Mouse (Mus musculus) CH12.LX (cell line): ENCODE data around the gene Rtn4rl1. TPM values are rescaled to one million over a fixed set of nuclear protein-coding genes. Genes with fewer than 3 reads are reported as not detected.

Source experiments
- DNase-seq: peaks from one replicate; pipeline ENCODE4 v3.0.0-alpha.2; 2013; ENCODE audit errors: extremely low read depth
- H3K27ac ChIP-seq: 2 replicates; pipeline ENCODE4 v1.5.1; 2012; ENCODE audit warnings: low read depth, mild to moderate bottlenecking, control low read depth, moderate library complexity; ENCODE audit not compliant: insufficient read depth
- H3K27me3 ChIP-seq: replicated peaks from 2 replicates; pipeline ENCODE3; 2012; ENCODE audit warnings: inconsistent platforms
- H3K36me3 ChIP-seq, 2 experiments: replicated peaks in 1 of 2; 2 replicates each; pipeline versions ENCODE3 to v1.6.1; 2012; ENCODE audit warnings: inconsistent platforms in 1 of 2, low read length in 1 of 2, mild to moderate bottlenecking in 1 of 2, mixed read lengths in 1 of 2, moderate library complexity in 1 of 2; ENCODE audit not compliant: control insufficient read depth in 1 of 2, insufficient read depth in 1 of 2
- H3K4me1 ChIP-seq, 2 experiments: 2 replicates each; pipeline ENCODE4 v1.6.1; 2012; ENCODE audit warnings: inconsistent platforms in 1 of 2, moderate library complexity in 1 of 2; ENCODE audit not compliant: insufficient read depth in 2 of 2, control insufficient read depth in 1 of 2
- H3K4me2 ChIP-seq: 2 replicates; pipeline ENCODE4 v1.6.1; 2012; ENCODE audit warnings: low read depth, mild to moderate bottlenecking, control low read depth; ENCODE audit not compliant: poor library complexity, insufficient read depth, severe bottlenecking
- H3K4me3 ChIP-seq, 3 experiments: fragments of 150-350 bp in 1 of 3; sonication (generic) in 1 of 3; replicated peaks in 1 of 3; 2 replicates each; pipeline versions ENCODE3 to v1.5.1; 2011 to 2012; ENCODE audit warnings: low read depth in 2 of 3, low read length in 2 of 3, mild to moderate bottlenecking in 2 of 3, moderate library complexity in 2 of 3, control low read depth in 1 of 3, improper control_type of control experiment in 1 of 3, inconsistent platforms in 1 of 3, mixed read lengths in 1 of 3; ENCODE audit not compliant: poor library complexity in 1 of 3
- H3K79me2 ChIP-seq: replicated peaks from 2 replicates; pipeline ENCODE4 v1.6.1; 2012; ENCODE audit warnings: mild to moderate bottlenecking, moderate library complexity; ENCODE audit not compliant: control insufficient read depth, poor library complexity, insufficient read depth, severe bottlenecking; ENCODE audit errors: extremely low read depth
- H3K9ac ChIP-seq: 2 replicates; pipeline ENCODE4 v1.6.1; 2012; ENCODE audit warnings: low read depth, mild to moderate bottlenecking, control low read depth, moderate library complexity; ENCODE audit not compliant: insufficient read depth
- H3K9me3 ChIP-seq: replicated peaks from 2 replicates; pipeline ENCODE3; 2012; ENCODE audit warnings: low read length, inconsistent platforms, mixed read lengths
- CHD2 ChIP-seq: IDR thresholded peaks from 2 replicates; pipeline ENCODE4 v1.6.1; 2011; ENCODE audit warnings: low read length, improper control_type of control experiment
- E2F4 ChIP-seq: IDR thresholded peaks from 2 replicates; pipeline ENCODE4 v1.6.1; 2011; ENCODE audit warnings: low read depth, low read length, improper control_type of control experiment; ENCODE audit not compliant: insufficient replicate concordance
- EP300 ChIP-seq: IDR thresholded peaks from 2 replicates; pipeline ENCODE4 v1.6.1; 2011; ENCODE audit warnings: low read length, improper control_type of control experiment
- GABPA ChIP-seq: IDR thresholded peaks from 2 replicates; pipeline ENCODE4 v1.6.1; 2012; ENCODE audit warnings: low read depth, low read length, improper control_type of control experiment, inconsistent platforms; ENCODE audit not compliant: insufficient replicate concordance
- JUND ChIP-seq: conservative IDR thresholded peaks from 2 replicates; pipeline ENCODE4 v1.6.1; 2011; ENCODE audit warnings: low read depth, low read length, improper control_type of control experiment
- MAFK ChIP-seq: IDR thresholded peaks from 2 replicates; pipeline ENCODE4 v1.6.1; 2011; ENCODE audit warnings: low read length, improper control_type of control experiment; ENCODE audit not compliant: insufficient replicate concordance
- MAZ ChIP-seq: IDR thresholded peaks from 2 replicates; pipeline ENCODE4 v1.6.1; 2012; ENCODE audit warnings: low read depth, mild to moderate bottlenecking, inconsistent platforms, low read length, improper control_type of control experiment, moderate library complexity
- MXI1 ChIP-seq: IDR thresholded peaks from 2 replicates; pipeline ENCODE4 v1.6.1; 2011; ENCODE audit warnings: mild to moderate bottlenecking, low read depth, low read length, improper control_type of control experiment
- MYC ChIP-seq: IDR thresholded peaks from 2 replicates; pipeline ENCODE4 v1.6.1; 2011; ENCODE audit warnings: low read depth, mild to moderate bottlenecking, improper control_type of control experiment, low read length
- NRF1 ChIP-seq: IDR thresholded peaks from 2 replicates; pipeline ENCODE4 v1.6.1; 2014; ENCODE audit warnings: low read depth, mild to moderate bottlenecking, inconsistent platforms, low read length, improper control_type of control experiment, moderate library complexity
- SMC3 ChIP-seq: IDR thresholded peaks from 2 replicates; pipeline ENCODE4 v1.6.1; 2011; ENCODE audit warnings: low read depth, low read length, improper control_type of control experiment
- TBP ChIP-seq: conservative IDR thresholded peaks from 2 replicates; pipeline ENCODE4 v1.6.1; 2011; ENCODE audit warnings: low read depth, low read length, improper control_type of control experiment
- UBTF ChIP-seq: IDR thresholded peaks from 2 replicates; pipeline ENCODE4 v1.6.1; 2012; ENCODE audit warnings: low read depth, mild to moderate bottlenecking, inconsistent platforms, low read length, improper control_type of control experiment, moderate library complexity
- USF1 ChIP-seq: IDR thresholded peaks from 2 replicates; pipeline ENCODE4 v1.6.1; 2014; ENCODE audit warnings: low read depth, mild to moderate bottlenecking, inconsistent platforms, low read length, improper control_type of control experiment
- USF2 ChIP-seq: conservative IDR thresholded peaks from 2 replicates; pipeline ENCODE4 v1.6.1; 2011; ENCODE audit warnings: low read depth, low read length, improper control_type of control experiment
- ZMIZ1 ChIP-seq: IDR thresholded peaks from 2 replicates; pipeline ENCODE4 v1.6.1; 2012; ENCODE audit warnings: low read depth, mild to moderate bottlenecking, inconsistent platforms, low read length, improper control_type of control experiment
- dilution Hi-C: fragments of 300-500 bp; cut with MboI; formaldehyde crosslinking; loops from 2 replicates; pipeline ENCODE4 v1.14.3; 2020; ENCODE audit warnings: low sequenced_read_pairs; ENCODE audit not compliant: extremely low pct_unique_long_range_greater_than_20kb, extremely low pct_ligation_motif_present
- in situ Hi-C: fragments of 300-500 bp; cut with MboI; formaldehyde crosslinking; loops from 3 replicates; pipeline ENCODE4 v1.14.3; 2019; ENCODE audit warnings: low sequenced_read_pairs, low pct_ligation_motif_present, low pct_unique_long_range_greater_than_20kb, mixed read lengths
- polyA plus RNA-seq: library from polyadenylated mRNA; unstranded; fragments of >175 nt; gene quantifications from 2 replicates; pipeline ENCODE4 v1.2.1, GENCODE M21; 2012; ENCODE audit warnings: low read depth; ENCODE audit not compliant: insufficient read length
- total RNA-seq, 2 experiments: library from RNA; depleted of rRNA; stranded (reverse); fragments of 300-350 nt in 1 of 2; fragments of >200 nt in 1 of 2; gene quantifications; 2 replicates each; pipeline ENCODE4 v1.2.3; 2012 to 2014

Gene Rtn4rl1
- total and polyA plus RNA-seq, 3 experiments = 0.04 to 0.09 TPM; not detected in 1

GRCm38 (mm10) chr11:75291389-75292215 lies 98.0 kb downstream of the Rtn4rl1 start:
- Histone ChIP-seq H3K4me2 (no peak overlapping the region), H3K27me3 (peaks cover 3% of the 10 kb centered on the region), H3K79me2 (no peaks in the 10 kb centered on the region), H3K4me3 (no peak overlapping the region), H3K9me3 (no peaks in the 10 kb centered on the region), H3K36me3 (no peaks in the 10 kb centered on the region), H3K9ac (no peak overlapping the region), H3K27ac (no peak overlapping the region), H3K4me1 (peaks cover 18 to 43% of the 10 kb centered on the region in 2 experiments)
- in situ Hi-C loops (loop anchor here (25.0 kb wide), 1 partner anchor 304 kb away; no protein-coding TSS in a partner anchor), dilution Hi-C loops (no loop called here)
- DNase-seq = no peak
- no peak for TF ChIP-seq TBP
- no peak for TF ChIP-seq ZMIZ1
- TF ChIP-seq MAFK = 0 out of 2 replicates have a peak, but pooled peaks have one; percentile 22
- TF ChIP-seq MXI1 = no peak
- no peak for TF ChIP-seq USF2
- TF ChIP-seq GABPA = no peak

DNA sequence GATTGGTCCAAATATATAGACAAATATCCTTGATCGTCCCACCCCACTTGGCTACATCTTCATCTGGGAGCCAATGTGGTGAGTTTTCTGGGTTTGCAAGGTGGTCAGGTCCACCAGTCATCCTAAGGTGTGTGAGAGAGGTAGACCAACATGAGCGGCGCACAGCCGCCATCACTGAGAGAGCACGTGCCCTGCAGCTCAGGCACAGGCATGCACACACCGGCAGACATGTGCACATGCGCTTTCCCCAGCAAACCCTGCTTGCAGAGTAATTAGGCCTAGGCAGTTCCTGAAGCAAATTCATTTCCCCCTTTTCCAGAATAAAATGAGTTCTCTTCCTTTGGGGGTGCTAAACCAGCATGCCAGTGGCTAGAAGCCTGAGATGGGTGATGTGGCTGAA lies 98.7 kb downstream of the Rtn4rl1 start:
- no peak overlapping the region for H3K27ac ChIP-seq
- peaks cover 3% of the 10 kb centered on the region for H3K27me3 ChIP-seq
- no peak overlapping the region for H3K4me2 ChIP-seq
- dilution Hi-C loops (no loop called here), in situ Hi-C loops (loop anchor here (25.0 kb wide), 1 partner anchor 305 kb away; no protein-coding TSS in a partner anchor)
- H3K4me3 ChIP-seq = no peak overlapping the region
- TF ChIP-seq ZMIZ1 (no peak), E2F4 (no peak), SMC3 (no peak), NRF1 (no peak), JUND (no peak), UBTF (no peak), CHD2 (no peak), USF2 (no peak), USF1 (no peak), MAZ (no peak), MYC (no peak), EP300 (no peak)
- no peaks in the 10 kb centered on the region for H3K36me3 ChIP-seq
- H3K4me1 ChIP-seq = peaks cover 14 to 37% of the 10 kb centered on the region in 2 experiments
- no peaks in the 10 kb centered on the region for H3K79me2 ChIP-seq
- H3K9ac ChIP-seq = no peak overlapping the region
- no peak for DNase-seq
- no peaks in the 10 kb centered on the region for H3K9me3 ChIP-seq
